Mouse (Mus musculus) MEL (cell line): Measurements from ENCODE around the gene Pter.

Experiments
- CHD1 ChIP-seq: IDR thresholded peaks from 2 replicates; pipeline ENCODE4 v1.6.1; 2012; ENCODE audit warnings: low read depth, mild to moderate bottlenecking, inconsistent platforms, low read length, improper control_type of control experiment
- CTCF ChIP-seq, 3 experiments: IDR thresholded peaks in 2 of 3; conservative IDR thresholded peaks in 1 of 3; 2 replicates each; pipeline ENCODE4 v1.5.1; 2011 to 2012; ENCODE audit warnings: low read length in 3 of 3, low read depth in 2 of 3, mild to moderate bottlenecking in 2 of 3, improper control_type of control experiment in 1 of 3, inconsistent platforms in 1 of 3, mixed read lengths in 1 of 3, moderate library complexity in 1 of 3; ENCODE audit not compliant: control insufficient read depth in 1 of 3, insufficient read depth in 1 of 3, poor library complexity in 1 of 3, severe bottlenecking in 1 of 3
- E2F4 ChIP-seq: IDR thresholded peaks from 2 replicates; pipeline ENCODE4 v1.6.1; 2011; ENCODE audit warnings: low read depth, low read length, improper control_type of control experiment, borderline replicate concordance
- HCFC1 ChIP-seq: IDR thresholded peaks from 2 replicates; pipeline ENCODE4 v1.6.1; 2012; ENCODE audit warnings: low read depth, mild to moderate bottlenecking, inconsistent platforms, low read length, improper control_type of control experiment, moderate library complexity
- MAX ChIP-seq: IDR thresholded peaks from 2 replicates; pipeline ENCODE4 v1.6.1; 2011; ENCODE audit warnings: low read length, improper control_type of control experiment
- POLR2A ChIP-seq, 2 experiments: IDR thresholded peaks; 2 replicates each; pipeline ENCODE4 v1.6.1; 2011 to 2012; ENCODE audit warnings: low read length in 2 of 2, mild to moderate bottlenecking in 2 of 2, control low read depth in 1 of 2, improper control_type of control experiment in 1 of 2, low read depth in 1 of 2, moderate library complexity in 1 of 2; ENCODE audit not compliant: control insufficient read depth in 1 of 2, insufficient read depth in 1 of 2, poor library complexity in 1 of 2
- ZNF384 ChIP-seq: IDR thresholded peaks from 2 replicates; pipeline ENCODE4 v1.6.1; 2012; ENCODE audit warnings: low read depth, mild to moderate bottlenecking, inconsistent platforms, low read length, improper control_type of control experiment

DNA sequence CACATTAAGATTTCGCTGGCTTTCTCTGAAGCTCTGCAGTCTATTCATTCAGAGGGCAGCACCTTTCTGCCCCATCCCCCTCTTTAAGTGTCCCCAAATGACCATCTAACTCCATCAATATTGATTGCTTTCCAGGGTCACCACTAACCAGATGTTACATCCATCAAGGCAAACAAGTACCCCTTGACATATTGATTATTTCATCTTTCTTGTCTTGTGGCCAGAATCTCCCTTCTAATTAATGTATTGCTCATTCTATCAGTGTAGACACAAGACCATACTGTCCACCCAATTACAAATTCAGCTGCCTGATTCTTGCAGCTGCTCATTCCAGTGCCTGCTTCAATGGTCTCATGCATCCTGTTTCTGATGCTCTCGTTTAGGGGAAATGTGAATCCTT, 36.8 kb upstream of the Pter start:
- TF ChIP-seq MAX, result no peak
- no peak for TF ChIP-seq POLR2A (IDR thresholded peaks at IDR 0.05; ENCODE audit: control insufficient read depth in 1 of 2, insufficient read depth in 1 of 2, low read depth in 1 of 2, low read length in 2 of 2, poor library complexity in 1 of 2)
- no peak for TF ChIP-seq CTCF (IDR thresholded peaks at IDR 0.05 in 2 of 3, conservative IDR thresholded peaks at IDR 0.05 in 1 of 3; ENCODE audit: control insufficient read depth in 1 of 3, insufficient read depth in 1 of 3, low read depth in 2 of 3, low read length in 3 of 3, poor library complexity in 1 of 3, severe bottlenecking in 1 of 3)
- no peak for TF ChIP-seq HCFC1
- TF ChIP-seq E2F4, result no peak
- TF ChIP-seq CHD1, result no peak
- no peak for TF ChIP-seq ZNF384
